Mouse (Mus musculus) thymus, postnatal 0 days (tissue): ENCODE measurements around the gene Ccdc9b. TPM values are rescaled to one million over a fixed set of nuclear protein-coding genes. Genes with fewer than 3 reads are reported as not detected.

Source experiments
- DNase-seq: peaks from one replicate; pipeline ENCODE4 v3.0.0-alpha.2; 2015; ENCODE audit warnings: low spot score
- polyA plus RNA-seq: library from polyadenylated mRNA; unstranded; fragments of >200 nt; fragmentation: Nextera tagmentation; extraction: Ambion mirVana; gene quantifications from 2 replicates; pipeline ENCODE4 v1.2.1, GENCODE M21; 2015

Gene Ccdc9b
- polyA plus RNA-seq = 0.27 and 0.28 TPM in 2 replicates

GRCm38 (mm10) chr2:118761906-118762783 is at the start of gene Ccdc9b:
Gene Ccdc9b (minus strand): TSS chr2:118762661.
- DNase-seq = no peak

- no peak for DNase-seq
Measured at GRCm38 (mm10) chr2:118810861-118811260, 48.4 kb upstream of the Ccdc9b start.

GRCm38 (mm10) chr2:118806860-118807259 is 44.4 kb upstream of the Ccdc9b start:
- DNase-seq = no peak

- DNase-seq = no peak
Measured at GRCm38 (mm10) chr2:118805756-118806155, 43.3 kb upstream of the Ccdc9b start.

- DNase-seq = no peak
Measured at GRCm38 (mm10) chr2:118805137-118805536, 42.7 kb upstream of the Ccdc9b start.

GRCm38 (mm10) chr2:118804474-118804873 is 42.0 kb upstream of the Ccdc9b start:
- DNase-seq = no peak

GRCm38 (mm10) chr2:118802542-118803118 is 40.2 kb upstream of the Ccdc9b start:
- DNase-seq = no peak

- no peak for DNase-seq
Measured at GRCm38 (mm10) chr2:118793636-118794035, 31.2 kb upstream of the Ccdc9b start.

- DNase-seq = no peak
Measured at GRCm38 (mm10) chr2:118792259-118792613, 29.8 kb upstream of the Ccdc9b start.

GRCm38 (mm10) chr2:118791591-118792258 is 29.3 kb upstream of the Ccdc9b start:
- no peak for DNase-seq

- peak; percentile 16 for DNase-seq
Measured at GRCm38 (mm10) chr2:118790551-118791525, 28.4 kb upstream of the Ccdc9b start.

- DNase-seq = no peak
Measured at GRCm38 (mm10) chr2:118790221-118790550, 27.7 kb upstream of the Ccdc9b start.

GRCm38 (mm10) chr2:118789501-118789900 is 27.0 kb upstream of the Ccdc9b start:
- no peak for DNase-seq

GRCm38 (mm10) chr2:118786525-118786924 is 24.1 kb upstream of the Ccdc9b start:
- DNase-seq = no peak

GRCm38 (mm10) chr2:118783663-118784062 is 21.2 kb upstream of the Ccdc9b start:
- DNase-seq = no peak

- DNase-seq = no peak
Measured at GRCm38 (mm10) chr2:118783093-118783492, 20.6 kb upstream of the Ccdc9b start.

- DNase-seq = no peak
Measured at GRCm38 (mm10) chr2:118782303-118782702, 19.8 kb upstream of the Ccdc9b start.

GRCm38 (mm10) chr2:118781115-118781514 is 18.7 kb upstream of the Ccdc9b start:
- no peak for DNase-seq

GRCm38 (mm10) chr2:118779504-118780480 is 17.3 kb upstream of the Ccdc9b start, which contains the start of gene Disp2:
Gene Disp2 (plus strand): TSS chr2:118779719.
- peak; percentile 79 for DNase-seq

- no peak for DNase-seq
Measured at GRCm38 (mm10) chr2:118779065-118779464, 16.6 kb upstream of the Ccdc9b start.
